Mouse (Mus musculus) small intestine, adult 2 months (tissue): ENCODE measurements at regions not wholly inside any gene's neighbourhood (a gene's known extent, or its start where the extent isn't known, plus 50 kb on each side); places are given as distances from the start of the nearest gene placed in this dataset.

ENCODE experiments used
- CTCF ChIP-seq: fragments of 200-500 bp; IDR thresholded peaks from 2 replicates; pipeline ENCODE4 v1.5.1; 2012; ENCODE audit warnings: low read depth, mild to moderate bottlenecking, control low read depth, inconsistent platforms, low read length, moderate library complexity, mixed read lengths; ENCODE audit not compliant: insufficient replicate concordance, insufficient read length; ENCODE audit errors: extremely low read depth
- POLR2A ChIP-seq: fragments of 200-500 bp; IDR thresholded peaks from 2 replicates; pipeline ENCODE4 v1.6.1; 2012; ENCODE audit warnings: low read depth, mild to moderate bottlenecking, control low read depth, inconsistent platforms, low read length, moderate library complexity

- TF ChIP-seq CTCF (no peak), POLR2A (no peak)
Observed at GRCm38 (mm10) chr13:37562141-37562540, 216.1 kb upstream of the Rreb1 start.
